Mouse (Mus musculus): ENCODE measurements around the gene Sftpa1.

DNA sequence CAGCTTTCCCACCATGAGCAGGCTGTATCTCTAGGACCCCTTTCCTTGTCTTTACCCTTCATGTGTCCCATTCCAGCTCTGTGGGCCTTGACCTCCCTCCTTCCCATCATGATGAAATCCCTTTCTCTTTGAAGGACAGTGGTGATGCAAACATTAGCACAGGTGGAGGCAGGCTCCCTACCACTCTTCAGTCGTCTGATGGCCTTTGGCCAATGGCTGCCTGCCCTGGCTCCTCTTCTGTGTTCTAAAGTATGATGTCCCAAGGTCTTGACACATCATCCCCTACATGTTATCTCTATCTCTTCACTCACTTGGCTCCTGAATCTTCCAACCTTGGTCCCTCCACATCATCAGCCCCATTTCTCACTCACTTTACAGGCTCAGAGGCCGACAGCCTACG lies 15.3 kb upstream of the Sftpa1 start:
- TF ChIP-seq CTCF (IDR thresholded peaks at IDR 0.05; ENCODE audit: insufficient read depth, low read length): no peak
- no peak for TF ChIP-seq POLR2A (IDR thresholded peaks at IDR 0.05; ENCODE audit: borderline replicate concordance, extremely low read depth, low read depth, low read length)
